Mouse (Mus musculus): Measurements from ENCODE around the gene Stom.

DNA sequence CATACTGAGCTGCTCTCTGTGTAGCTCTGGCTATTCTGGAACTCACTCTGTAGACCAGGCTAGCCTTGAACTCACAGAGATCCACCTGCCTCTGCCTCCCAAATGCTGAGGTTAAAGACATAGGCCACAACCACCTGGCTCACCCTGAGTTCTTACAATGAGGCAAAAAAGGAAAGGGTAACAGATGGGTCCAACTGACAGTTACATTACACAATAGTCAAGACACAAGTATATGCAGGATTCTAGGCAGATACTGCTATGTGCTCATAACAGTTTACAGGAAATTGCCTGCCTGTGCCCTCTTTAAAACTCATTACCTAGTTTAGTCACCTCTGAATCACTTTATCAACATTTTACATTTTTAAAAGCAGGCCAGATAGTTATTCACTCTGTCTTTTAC is 3.1 kb downstream of the Stom start:
- TF ChIP-seq CTCF (conservative IDR thresholded peaks at IDR 0.05; ENCODE audit: low read length) = no peak
- TF ChIP-seq NANOG (IDR thresholded peaks at IDR 0.05; ENCODE audit: borderline replicate concordance, low read length) = no peak

All from E14TG2a.4 (cell line).